Mouse (Mus musculus): ENCODE data around the gene Gm3488. TPM values are rescaled to one million over a fixed set of nuclear protein-coding genes. Genes with fewer than 3 reads are reported as not detected.
"Not testable (repeated sequence)": the region's sequence is repeated elsewhere in the genome, so short reads cannot be mapped to it uniquely, and the experiment has no call there.

The Gm3488 gene
- total RNA-seq (2021): under 1 TPM; 0.20 to 0.42 TPM
- long read RNA-seq, experiment 1: 0 reads
- long read RNA-seq, experiment 2: 0 reads

DNA sequence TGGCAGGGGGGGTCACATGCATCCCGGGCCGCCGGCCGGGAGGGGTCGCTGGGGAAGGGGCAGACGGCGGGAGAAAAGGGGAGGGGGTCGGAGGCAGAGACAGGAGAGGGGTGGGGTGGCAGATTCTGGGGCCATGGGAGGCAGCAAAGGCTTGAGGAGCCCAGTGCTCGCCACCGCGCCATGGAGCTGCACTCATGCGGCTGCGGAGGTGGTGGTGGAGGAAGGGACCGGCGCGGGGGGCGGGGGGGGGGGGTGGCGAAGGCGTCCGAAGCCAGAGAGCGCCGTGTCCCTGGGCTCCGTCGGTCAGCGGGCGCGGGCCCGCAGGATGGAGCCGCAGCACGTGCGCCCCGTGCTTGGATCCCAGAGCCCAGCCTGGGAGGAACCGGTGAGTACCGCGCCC, at the start of gene Gm3488:
Gene Gm3488, plus strand, starts transcription at position 301 of the 400 bp plus-strand sequence.
- DNase-seq; H3K27ac ChIP-seq; H3K4me3 ChIP-seq; intact Hi-C loops (cut with DNase I): not testable (repeated sequence)

DNA sequence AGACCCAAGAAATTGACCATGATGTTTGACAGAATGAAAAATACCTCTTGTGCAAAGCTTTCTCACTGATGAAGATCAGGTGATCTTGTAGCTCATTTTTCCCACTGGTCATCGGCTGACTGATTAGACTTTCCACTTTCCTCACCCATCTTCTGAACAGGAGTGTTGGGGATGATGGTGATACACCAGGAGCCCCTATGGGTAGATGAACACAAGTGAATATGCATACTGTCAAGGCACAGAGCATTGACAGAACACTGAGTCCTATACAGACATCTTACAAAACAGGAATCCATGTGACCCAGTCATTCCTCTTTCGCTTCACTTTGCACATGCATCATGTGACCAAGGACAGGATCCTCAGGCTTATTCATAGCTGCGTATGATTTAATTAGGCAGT, 46.1 kb upstream of the Gm3488 start, which contains the start of gene Gm3194:
Gene Gm3194, minus strand, starts transcription at position 101 of the 400 bp plus-strand sequence.
- intact Hi-C loops (cut with DNase I); DNase-seq; H3K27ac ChIP-seq; H3K4me3 ChIP-seq: not testable (repeated sequence)

DNA sequence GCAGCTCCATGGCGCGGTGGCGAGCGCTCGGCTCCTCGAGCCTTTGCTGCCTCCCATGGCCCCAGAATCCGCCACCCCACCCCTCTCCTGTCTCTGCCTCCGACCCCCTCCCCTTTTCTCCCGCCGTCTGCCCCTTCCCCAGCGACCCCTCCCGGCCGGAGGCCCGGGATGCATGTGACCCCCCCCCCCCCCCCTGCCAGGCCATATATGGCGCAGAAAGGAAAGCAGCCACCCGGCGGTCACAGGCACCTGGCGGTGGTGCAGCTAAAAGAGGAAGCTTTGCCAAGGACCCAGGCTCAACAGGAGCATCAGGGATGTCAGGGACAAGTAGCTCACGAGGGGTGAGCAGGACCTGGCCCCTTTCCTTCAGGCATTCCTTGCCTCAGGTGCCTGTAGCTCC, 41.0 kb upstream of the Gm3488 start:
- H3K4me3 ChIP-seq; DNase-seq; H3K27ac ChIP-seq; intact Hi-C loops (cut with DNase I): not testable (repeated sequence)

DNA sequence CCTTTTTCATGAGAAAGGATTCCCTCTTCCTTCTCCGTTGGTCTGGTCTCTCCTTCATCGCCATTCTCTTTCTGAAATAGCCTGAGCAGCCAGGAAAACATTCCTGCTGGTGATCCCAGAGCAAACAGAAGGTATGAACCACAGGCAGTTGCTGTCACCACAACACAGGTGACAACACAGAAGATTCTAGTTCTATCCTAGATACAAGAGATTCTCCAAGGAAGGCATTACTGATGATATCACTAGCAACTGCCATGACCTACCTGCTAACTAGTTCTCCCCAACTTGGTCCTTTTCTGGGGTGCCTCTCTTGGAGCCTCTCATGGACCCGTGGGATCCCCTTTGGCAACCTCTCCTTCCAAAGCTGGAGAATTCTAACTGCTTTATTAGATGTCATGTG, 23.7 kb upstream of the Gm3488 start, which contains the start of gene Gm8246:
Gene Gm8246, minus strand, starts transcription at position 101 of the 400 bp plus-strand sequence.
- intact Hi-C loops (cut with DNase I); H3K4me3 ChIP-seq; DNase-seq; H3K27ac ChIP-seq: not testable (repeated sequence)

DNA sequence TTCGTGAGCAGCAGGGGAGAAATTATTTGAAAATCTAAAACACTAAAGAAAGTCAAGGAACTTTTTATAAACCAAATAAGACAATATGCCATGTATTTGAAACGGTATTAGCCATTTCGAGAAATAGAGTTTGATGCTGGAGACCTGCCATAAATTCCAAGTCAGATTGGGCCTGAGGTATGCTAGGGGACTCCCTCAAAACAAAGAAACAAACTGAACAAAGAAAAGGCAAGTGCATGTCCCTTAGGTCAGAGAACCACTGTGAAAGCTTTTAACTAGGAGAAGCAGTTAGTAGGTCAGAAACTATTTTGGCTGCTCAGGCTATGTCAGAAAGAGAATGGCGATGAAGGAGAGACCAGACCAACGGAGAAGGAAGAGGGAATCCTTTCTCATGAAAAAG, 17.6 kb upstream of the Gm3488 start, which contains the start of gene Gm3187:
Gene Gm3187, plus strand, starts transcription at position 301 of the 400 bp plus-strand sequence.
- intact Hi-C loops (cut with DNase I); H3K27ac ChIP-seq; DNase-seq; H3K4me3 ChIP-seq: not testable (repeated sequence)

DNA sequence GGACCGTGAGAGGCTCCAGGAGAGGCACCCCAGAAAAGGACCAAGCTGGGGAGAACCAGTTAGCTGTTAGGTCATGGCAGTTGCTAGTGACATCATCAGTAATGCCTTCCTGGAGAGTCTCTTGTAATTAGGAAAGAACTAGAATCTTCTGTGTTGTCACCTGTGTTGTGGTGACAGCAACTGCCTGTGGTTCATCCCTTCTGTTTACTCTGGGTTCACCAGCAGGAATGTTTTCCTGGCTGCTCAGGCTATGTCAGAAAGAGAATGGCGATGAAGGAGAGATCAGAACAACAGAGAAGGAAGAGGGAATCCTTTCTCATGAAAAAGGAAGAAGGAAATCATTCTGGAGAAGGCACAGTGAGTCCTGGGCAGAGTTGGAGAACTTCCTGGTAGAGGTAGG, 36.7 kb downstream of the Gm3488 start, which contains the start of gene Gm3532:
Gene Gm3532, plus strand, starts transcription at position 301 of the 400 bp plus-strand sequence.
- intact Hi-C loops (cut with DNase I); DNase-seq; H3K27ac ChIP-seq: not testable (repeated sequence)

More for the DNA sequence above, 36.7 kb downstream of the Gm3488 start, which contains the start of gene Gm3532:
- H3K4me3 ChIP-seq: not testable (repeated sequence)

Other genes with a start within 250 kb of the Gm3488 start
- gene Gm3526, start 241.1 kb upstream of the Gm3488 start, total RNA-seq (2021): not detected
- gene Gm3542, start 166.7 kb upstream of the Gm3488 start, total RNA-seq (2021): not detected
- gene Gm3500, start 112.6 kb upstream of the Gm3488 start, total RNA-seq (2021): not detected
- not detected for gene Gm3194, start 46.2 kb upstream of the Gm3488 start, total RNA-seq (2021)
- gene Gm8246, start 23.8 kb upstream of the Gm3488 start, total RNA-seq (2021): not detected
- gene Gm3187, start 17.5 kb upstream of the Gm3488 start, total RNA-seq (2021): not detected
- not detected for gene Gm3532, start 36.8 kb downstream of the Gm3488 start, total RNA-seq (2021)
- not detected for gene Gm8265, start 131.4 kb downstream of the Gm3488 start, total RNA-seq (2021)
- gene Gm9603, start 185.8 kb downstream of the Gm3488 start, total RNA-seq (2021): not detected
- under 1 TPM in 1 of 2 experiments, not detected in 1; 0.47 TPM for gene Gm3373, start 239.9 kb downstream of the Gm3488 start, total RNA-seq (2021)